Mouse (Mus musculus): Measurements from ENCODE around the gene Ccno. TPM values are rescaled to one million over a fixed set of nuclear protein-coding genes. Genes with fewer than 3 reads are reported as not detected.
A peak's percentile ranks its signal among the peaks of the same experiment; 100 is the strongest.
"Not testable (repeated sequence)": the region's sequence is repeated elsewhere in the genome, so short reads cannot be mapped to it uniquely, and the experiment has no call there.

Ccno gene
- total RNA-seq, 2 experiments from 2014 or later, result 1.4 to 1.7 TPM

GRCm38 (mm10) chr13:113000576-113001318 lies 13.1 kb downstream of the Ccno start:
- no peak for DNase-seq (ENCODE audit: low spot score in 2 of 2)

- no peak for DNase-seq (ENCODE audit: low spot score in 2 of 2)
Observed at GRCm38 (mm10) chr13:113012683-113013082, 25.1 kb downstream of the Ccno start.

- DNase-seq (ENCODE audit: low spot score in 2 of 2), result not testable (repeated sequence)
Observed at GRCm38 (mm10) chr13:113013174-113013953, 25.8 kb downstream of the Ccno start.

GRCm38 (mm10) chr13:113021521-113021920 lies 33.9 kb downstream of the Ccno start:
- DNase-seq (ENCODE audit: low spot score in 2 of 2), result no peak

- no peak for DNase-seq (ENCODE audit: low spot score in 2 of 2)
Observed at GRCm38 (mm10) chr13:113022467-113022866, 34.9 kb downstream of the Ccno start.

- no peak for DNase-seq (ENCODE audit: low spot score in 2 of 2)
Observed at GRCm38 (mm10) chr13:113023274-113024143, 35.9 kb downstream of the Ccno start.

- no peak for DNase-seq (ENCODE audit: low spot score in 2 of 2)
Observed at GRCm38 (mm10) chr13:113031351-113031750, 43.7 kb downstream of the Ccno start.

- peak; percentile 34 to 53 for DNase-seq (ENCODE audit: low spot score in 2 of 2)
Observed at GRCm38 (mm10) chr13:113031792-113032571, 44.4 kb downstream of the Ccno start.

- no peak for DNase-seq (ENCODE audit: low spot score in 2 of 2)
Observed at GRCm38 (mm10) chr13:113032831-113033230, 45.2 kb downstream of the Ccno start.

- DNase-seq (ENCODE audit: low spot score in 2 of 2), result peak in 1 of 2 experiments; percentile 12
Observed at GRCm38 (mm10) chr13:113034271-113034886, 46.8 kb downstream of the Ccno start.

- peak; percentile 25 to 50 for DNase-seq (ENCODE audit: low spot score in 2 of 2)
Observed at GRCm38 (mm10) chr13:113034950-113035421, 47.4 kb downstream of the Ccno start, which contains the start of gene Cdc20b. Cdc20b (plus strand) TSS chr13:113035111.

GRCm38 (mm10) chr13:113035852-113036251 lies 48.2 kb downstream of the Ccno start:
- peak; percentile 67 to 75 for DNase-seq (ENCODE audit: low spot score in 2 of 2)

Small RNAs within 50 kb of the gene (microRNA-seq; reads per million reads assigned to microRNA genes)
- 1,522 to 2,294 reads per million in 2 experiments for gene Mir449a
- gene Mir449b, result 0 to 0.59 reads per million in 2 experiments
- 2.2 to 3.5 reads per million in 2 experiments for gene Mir449c

Other genes starting within 250 kb of the Ccno start
- gene Plpp1, start 187.0 kb upstream of the Ccno start, total RNA-seq (2021), result 10 to 100 TPM; 35.2 to 35.5 TPM
- 10 to 100 TPM; 41.9 to 42.6 TPM for gene Mtrex, start 60.4 kb upstream of the Ccno start, total RNA-seq (2021)
- gene Dhx29, start 60.3 kb upstream of the Ccno start, total RNA-seq (2021), result 10 to 100 TPM; 24.7 to 25.5 TPM
- gene Mcidas, start 6.0 kb downstream of the Ccno start, total RNA-seq (2021), result under 1 TPM; 0.36 to 0.48 TPM
- gene Cdc20b, start 47.3 kb downstream of the Ccno start, total RNA-seq (2021), result under 1 TPM in 1 of 2 experiments, not detected in 1; 0.30 TPM
- gene Gpx8, start 58.6 kb downstream of the Ccno start, total RNA-seq (2021), result 10 to 100 TPM; 15.5 to 18.5 TPM
- not detected for gene Gzma, start 113.2 kb downstream of the Ccno start, total RNA-seq (2021)
- gene Esm1, start 221.9 kb downstream of the Ccno start, total RNA-seq (2021), result 1 to 10 TPM in 1 of 2 experiments, under 1 TPM in 1; 0.56 to 1.2 TPM
- under 1 TPM in 1 of 2 experiments, not detected in 1; 0.25 TPM for gene Gzmk, start 238.1 kb downstream of the Ccno start, total RNA-seq (2021)

Data from layer of hippocampus, postnatal 10 days (tissue).